Mouse (Mus musculus) ovary, postnatal 14 days (tissue): ENCODE results near the gene Cmbl.

ENCODE experiments used
- DNase-seq: peaks from one replicate; pipeline ENCODE4 v3.0.0; 2022; ENCODE audit warnings: low spot score

Cmbl gene

DNA sequence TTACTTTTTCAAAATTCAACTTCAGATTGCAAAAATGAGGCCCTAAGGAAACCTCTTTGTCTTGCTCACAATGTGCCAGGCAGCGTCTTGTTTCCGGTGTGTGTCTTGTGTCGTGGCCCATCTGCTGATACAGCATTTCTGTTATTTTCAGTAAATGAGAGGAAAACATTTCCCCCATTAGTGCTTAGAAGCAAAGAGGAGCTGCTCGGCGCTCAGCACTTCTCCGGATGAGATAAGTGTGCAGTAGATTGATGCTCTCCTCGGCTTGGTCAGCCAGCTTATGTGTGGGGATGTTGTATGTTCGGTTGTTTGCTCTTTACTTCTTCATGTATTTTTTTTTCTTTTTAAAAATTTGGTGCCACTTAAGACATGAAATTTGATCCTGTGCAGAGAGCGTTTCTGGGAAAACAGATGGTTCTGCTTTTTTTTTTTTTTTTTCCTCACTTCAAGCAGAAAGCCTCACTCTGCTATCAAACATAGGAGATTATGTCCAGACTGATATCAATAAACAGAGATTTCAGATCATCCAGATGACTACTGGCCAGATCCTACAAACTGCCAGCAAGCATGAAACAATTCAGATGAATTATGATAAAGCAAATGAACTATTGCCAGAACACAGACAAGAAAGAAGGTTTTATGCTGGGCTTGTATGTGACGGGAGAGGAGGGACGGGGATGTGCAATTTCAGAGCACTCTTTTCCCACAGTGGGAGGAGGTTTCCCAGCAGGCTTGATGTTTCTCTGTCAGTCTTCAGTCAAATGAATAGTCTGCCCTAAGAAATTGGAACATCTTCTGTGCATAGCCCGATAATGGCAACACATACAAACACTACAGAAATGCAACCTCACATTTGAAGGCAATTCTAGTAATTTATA is 62.3 kb downstream of the Cmbl start:
- no peak for DNase-seq

DNA sequence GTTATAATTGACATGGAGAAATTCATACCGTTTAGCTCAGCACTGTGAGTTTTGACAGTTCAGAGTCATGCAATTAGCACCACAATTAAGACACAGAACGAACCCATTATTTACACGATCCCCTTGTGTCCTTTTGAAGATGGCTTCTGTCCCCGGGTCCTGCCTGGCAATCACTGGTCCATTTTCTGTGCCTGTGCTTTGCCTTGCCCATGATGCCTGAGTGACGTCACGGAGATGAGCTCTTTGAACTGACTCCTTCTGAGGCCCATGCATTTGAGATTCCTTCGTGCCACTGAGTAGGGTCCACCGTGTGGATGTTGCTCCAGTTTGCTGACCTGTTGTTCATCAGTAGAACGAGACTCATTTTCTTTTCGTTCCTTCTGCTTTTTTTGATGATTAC is 63.0 kb downstream of the Cmbl start:
- no peak for DNase-seq

DNA sequence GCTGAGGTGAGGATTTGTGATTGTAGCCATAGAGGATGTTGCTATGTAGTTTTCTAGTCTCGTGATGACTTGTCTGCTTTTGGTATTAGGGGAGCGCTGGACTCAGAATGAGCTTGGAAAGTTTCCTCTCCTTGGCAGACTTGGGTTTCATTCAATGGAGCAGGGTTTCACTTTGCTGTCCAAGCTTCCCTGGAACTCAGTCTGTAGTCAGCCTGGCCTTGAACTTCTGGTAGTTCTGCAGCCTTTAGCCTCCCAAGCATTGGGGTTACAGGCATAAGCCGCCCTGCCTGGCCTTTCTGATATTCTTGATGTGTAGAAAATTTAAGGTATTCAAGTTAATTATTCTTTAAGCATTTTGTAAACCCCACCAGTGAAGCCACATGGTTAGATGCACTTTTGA is 64.4 kb downstream of the Cmbl start:
- DNase-seq: no peak

DNA sequence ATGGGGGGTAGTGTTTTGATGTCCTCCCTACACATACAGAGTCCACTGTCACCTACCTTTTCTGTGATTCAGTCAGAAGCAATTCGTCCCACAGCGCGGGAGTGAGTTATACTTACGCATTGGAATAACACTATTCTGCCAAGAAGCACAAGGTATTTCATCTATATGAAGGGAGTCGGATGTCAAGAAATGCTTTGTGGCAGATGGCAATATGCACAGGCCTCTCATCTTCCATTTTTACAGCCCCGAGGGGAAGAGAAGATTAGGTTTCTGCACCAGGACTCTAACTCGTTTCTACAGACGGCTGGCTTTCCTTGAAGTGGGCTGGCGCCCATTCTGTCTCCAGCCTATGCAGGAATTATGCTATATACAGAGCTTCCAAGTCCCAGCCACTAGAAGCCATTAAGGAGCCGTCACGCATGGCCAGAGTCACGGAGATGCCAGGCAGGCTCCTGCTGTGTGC is 66.2 kb downstream of the Cmbl start:
- DNase-seq: no peak

DNA sequence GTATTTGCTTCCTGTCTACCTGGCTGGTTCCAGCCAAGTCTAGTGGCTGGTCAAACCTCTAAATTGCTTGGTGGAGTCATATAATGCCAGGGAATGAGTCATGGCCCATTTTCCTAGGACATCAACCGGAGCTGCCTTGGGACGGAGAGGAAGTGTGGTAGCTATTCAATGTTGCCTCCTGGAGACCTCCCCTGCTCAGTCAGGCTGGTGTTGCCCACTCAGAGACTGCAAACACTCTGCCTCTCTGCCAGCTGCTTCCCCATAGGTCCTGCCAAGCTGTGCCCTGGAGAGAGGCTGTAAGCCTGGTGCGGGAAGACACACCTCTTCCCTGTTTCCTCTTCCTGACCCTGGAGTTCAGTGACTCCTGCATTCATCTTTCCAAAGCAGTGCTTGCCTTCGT is 67.3 kb downstream of the Cmbl start:
- no peak for DNase-seq

DNA sequence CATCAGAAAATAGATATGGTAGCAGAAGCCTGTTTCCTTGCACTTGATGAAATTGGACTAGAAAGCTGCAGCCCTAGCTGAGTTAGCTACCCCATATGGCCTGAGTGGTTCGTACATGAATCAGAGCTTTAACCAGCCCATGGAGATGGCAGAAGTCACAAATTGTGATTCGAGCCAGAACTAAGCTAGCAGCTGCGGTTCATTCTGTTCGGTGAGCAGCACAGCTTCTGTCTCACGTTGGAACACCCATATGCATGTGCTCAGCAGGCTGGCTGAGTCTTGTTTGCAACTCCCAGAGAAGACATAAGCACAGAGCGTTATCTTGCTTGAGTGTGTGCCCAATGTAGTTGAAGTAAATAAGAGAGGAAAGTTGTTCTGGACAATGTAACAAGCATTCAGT is 69.4 kb downstream of the Cmbl start:
- no peak for DNase-seq

DNA sequence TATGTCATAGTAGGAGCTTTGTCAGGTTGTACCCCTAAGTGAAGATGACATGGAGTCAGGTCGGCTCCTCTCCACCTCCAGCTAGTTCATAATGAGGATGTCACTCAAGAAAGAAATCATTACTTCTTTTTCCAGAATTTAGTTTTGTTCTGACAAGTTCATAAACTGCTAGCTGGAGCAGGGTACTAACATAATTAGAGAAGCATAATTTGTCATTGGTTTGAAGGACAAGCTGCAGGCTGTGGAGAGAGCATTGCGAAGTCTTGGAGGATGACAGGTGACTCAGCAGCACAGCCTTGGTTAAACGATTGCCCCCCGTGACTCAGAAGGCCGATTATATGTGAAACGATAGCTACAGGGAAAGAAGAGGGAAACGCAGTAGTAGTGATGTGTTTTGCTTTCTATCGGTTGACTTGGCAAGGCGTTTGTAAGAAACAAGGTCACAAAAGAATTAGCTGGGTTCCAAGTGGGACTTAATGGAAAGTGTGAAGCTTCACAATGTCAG is 71.0 kb downstream of the Cmbl start:
- no peak for DNase-seq
